Mouse (Mus musculus) thymus, postnatal 25 days (tissue): Measurements from ENCODE around the gene Ifna6.

Source experiments
- DNase-seq: peaks from one replicate; pipeline ENCODE4 v3.0.0; 2022

Ifna6 gene

DNA sequence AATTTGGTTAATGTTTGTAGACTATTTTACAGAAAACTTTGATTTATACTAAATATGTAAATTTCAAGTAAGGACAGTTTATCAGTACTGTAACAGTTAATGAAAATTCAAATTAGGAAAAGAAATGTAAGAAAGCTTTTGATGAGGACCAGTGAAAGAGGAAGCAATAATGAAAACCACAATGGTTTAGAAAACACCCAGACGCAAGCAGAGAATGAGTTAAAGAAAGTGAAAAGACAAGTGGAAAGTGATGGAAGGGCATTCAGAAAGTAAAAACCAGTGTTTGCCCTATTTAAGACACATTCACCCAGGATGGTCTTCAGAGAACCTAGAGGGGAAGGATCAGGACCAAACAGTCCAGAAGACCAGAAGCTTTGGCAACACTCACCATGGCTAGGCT lies 22.5 kb downstream of the Ifna6 start, which contains the start of gene Ifna1:
TSS of gene Ifna1 (plus strand) at position 390 of the 400 bp plus-strand sequence.
- DNase-seq: no peak

GRCm38 (mm10) chr4:88851026-88851763 lies 24.0 kb downstream of the Ifna6 start:
- DNase-seq: no peak

- no peak for DNase-seq
Observed at GRCm38 (mm10) chr4:88859214-88859613, 32.0 kb downstream of the Ifna6 start.

GRCm38 (mm10) chr4:88863309-88863708 lies 36.1 kb downstream of the Ifna6 start:
- no peak for DNase-seq

DNA sequence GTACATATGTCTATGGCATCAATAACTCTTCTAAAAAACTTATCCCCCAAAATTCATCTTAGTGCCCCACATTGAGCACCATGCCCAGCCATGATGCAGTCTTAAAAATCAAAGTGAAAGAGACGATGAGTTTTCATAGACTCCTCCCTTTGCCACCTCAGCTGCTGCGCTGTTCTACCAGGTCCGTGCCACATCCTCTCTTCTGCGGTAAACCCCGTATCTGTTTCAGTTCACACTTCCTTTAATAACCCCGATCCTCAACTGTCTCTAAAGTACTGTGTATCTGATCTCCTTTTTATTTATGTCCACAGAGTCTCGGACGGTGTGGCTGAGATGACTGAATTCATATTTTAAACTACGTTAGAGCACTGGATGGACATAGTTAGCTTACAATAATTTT lies 37.4 kb downstream of the Ifna6 start:
- peak; percentile 71 for DNase-seq

DNA sequence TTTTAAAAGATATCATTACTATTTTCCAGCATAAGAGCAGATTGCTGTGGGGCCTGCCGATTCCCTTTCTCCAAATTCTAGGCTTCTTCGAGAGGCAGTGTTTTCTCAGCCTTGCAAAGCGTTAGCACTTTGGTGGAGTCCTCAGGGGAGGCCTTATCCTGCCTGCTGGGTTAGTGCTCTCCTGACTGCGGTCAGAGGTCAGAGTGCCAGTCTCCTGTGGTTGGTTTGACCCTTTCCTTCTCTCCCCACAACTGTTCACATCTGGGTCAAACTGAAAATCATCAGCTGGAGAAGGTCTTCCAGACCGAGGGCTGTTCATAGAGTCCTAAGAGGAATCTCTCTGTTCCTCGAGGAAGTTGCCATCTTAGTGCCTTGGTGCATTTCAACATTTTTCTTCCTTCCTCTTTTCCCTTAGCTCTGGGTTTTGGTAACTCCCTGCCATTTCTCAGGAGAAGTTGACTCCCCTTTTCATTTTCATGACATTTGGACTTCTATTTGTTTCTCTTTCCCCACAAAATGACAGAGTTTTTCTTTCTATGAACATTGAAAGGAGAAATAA lies 37.9 kb downstream of the Ifna6 start:
- peak; percentile 14 for DNase-seq

- peak; percentile 87 for DNase-seq
Observed at GRCm38 (mm10) chr4:88867366-88867925, 40.2 kb downstream of the Ifna6 start.

DNA sequence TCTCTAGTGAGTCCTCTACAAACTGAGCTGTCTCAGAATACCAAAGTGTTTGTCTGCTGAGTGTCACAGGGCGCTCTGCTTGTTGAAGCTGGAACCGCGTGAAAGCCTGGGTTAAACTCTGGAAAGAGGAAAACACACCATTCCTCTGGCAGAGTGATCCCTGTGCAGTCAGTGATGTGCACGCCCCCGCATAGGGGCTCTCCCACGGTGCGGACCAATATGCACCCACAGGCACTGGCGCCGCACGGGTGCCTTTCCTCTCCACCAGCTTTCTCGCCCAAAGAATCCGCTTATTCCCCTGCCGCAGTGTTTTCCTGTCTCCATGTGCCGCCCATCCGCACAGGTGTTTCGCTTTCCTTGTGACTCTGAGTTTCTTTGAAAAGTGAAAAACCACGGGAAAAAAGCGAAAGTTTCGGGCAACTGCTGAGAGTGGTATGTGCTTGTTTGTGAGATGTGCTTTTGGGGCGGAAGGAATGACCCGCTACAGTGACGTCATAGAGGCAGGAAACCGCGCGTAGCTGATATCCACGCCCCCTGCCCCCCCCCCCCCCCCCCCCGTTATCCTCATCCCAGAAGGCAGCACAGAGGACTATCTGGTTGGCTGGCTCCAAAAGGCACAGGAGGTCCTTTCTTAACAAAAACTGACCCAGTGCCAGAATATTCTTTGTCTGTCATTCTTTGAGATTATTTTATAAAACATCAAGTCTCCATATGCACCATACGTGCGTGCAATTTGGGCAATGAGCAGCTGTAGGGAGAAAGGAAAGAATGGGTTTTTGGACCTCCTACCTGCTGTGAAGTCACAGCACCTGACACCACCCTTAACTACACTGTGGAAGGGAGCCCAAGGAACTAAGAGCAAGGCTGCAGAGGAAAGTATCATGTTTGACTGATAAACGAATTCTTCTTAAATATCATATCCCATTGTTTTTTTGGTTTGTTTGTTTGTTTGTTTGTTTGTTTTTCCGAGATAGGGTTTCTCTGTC lies 41.0 kb downstream of the Ifna6 start:
- peak; percentile 70 for DNase-seq

DNA sequence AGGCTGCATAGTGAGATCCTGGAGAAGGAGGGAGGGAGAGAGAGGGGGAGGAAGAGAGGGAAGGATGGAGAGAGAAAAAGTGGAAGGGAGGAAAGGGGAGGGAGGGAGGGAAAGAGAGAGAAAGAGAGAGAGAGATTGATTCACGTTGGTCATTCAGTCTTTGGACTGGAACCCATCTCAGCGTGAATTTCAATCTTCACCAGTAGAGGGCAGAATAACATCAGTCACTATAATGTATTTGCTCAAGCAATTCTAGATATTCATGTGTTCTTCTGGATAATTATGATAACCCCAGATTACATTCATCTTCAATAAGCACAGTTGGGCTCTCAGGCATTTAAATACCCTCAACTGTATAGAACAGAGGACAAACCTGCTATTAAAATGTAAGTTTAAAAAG lies 45.5 kb downstream of the Ifna6 start:
- no peak for DNase-seq

GRCm38 (mm10) chr4:88875435-88876095 lies 48.3 kb downstream of the Ifna6 start:
- no peak for DNase-seq

- no peak for DNase-seq
Observed at GRCm38 (mm10) chr4:88876520-88876919, 49.3 kb downstream of the Ifna6 start.
